Mouse (Mus musculus): ENCODE data around the gene Xkr7. TPM values are rescaled to one million over a fixed set of nuclear protein-coding genes. Genes with fewer than 3 reads are reported as not detected.
A peak's percentile ranks its signal among the peaks of the same experiment; 100 is the strongest.

Gene Xkr7
- total and polyA plus RNA-seq, 2 experiments, result not detected

- no peaks in the 10 kb centered on the region for H3K27me3 ChIP-seq (ENCODE audit: control insufficient read depth, insufficient read depth, low read length)
- H3K27ac ChIP-seq (replicated peaks; ENCODE audit: insufficient read depth, low read depth, low read length), result no peak overlapping the region
- H3K79me2 ChIP-seq (ENCODE audit: control insufficient read depth, insufficient read depth, low read length), result no peaks in the 10 kb centered on the region
- H3K4me3 ChIP-seq (ENCODE audit: insufficient read depth, low read depth, low read length), result no peak overlapping the region
- H3K9ac ChIP-seq (ENCODE audit: low read depth, low read length), result no peak overlapping the region
- TF ChIP-seq CTCF (IDR thresholded peaks at IDR 0.05; ENCODE audit: low read depth, low read length) (no peak), POLR2A (IDR thresholded peaks at IDR 0.05; ENCODE audit: extremely low read depth, insufficient read depth, low read length) (no peak)
- H3K36me3 ChIP-seq (ENCODE audit: control insufficient read depth, insufficient read depth, low read length), result no peaks in the 10 kb centered on the region
- no peak for DNase-seq (ENCODE audit: extremely low read depth, low read depth, low spot score)
- 64% methylated on average over 3 of the region's 3 CpGs for WGBS
- no peaks in the 10 kb centered on the region for H3K4me1 ChIP-seq (ENCODE audit: control insufficient read depth, insufficient read depth, low read length)
These were observed 12.2 kb downstream of the Xkr7 start for GRCm38 (mm10) chr2:153043886-153044285.

GRCm38 (mm10) chr2:153045884-153046299 lies 14.2 kb downstream of the Xkr7 start:
- no peaks in the 10 kb centered on the region for H3K79me2 ChIP-seq (ENCODE audit: control insufficient read depth, insufficient read depth, low read length)
- no peaks in the 10 kb centered on the region for H3K27me3 ChIP-seq (ENCODE audit: control insufficient read depth, insufficient read depth, low read length)
- H3K9ac ChIP-seq (ENCODE audit: low read depth, low read length), result no peak overlapping the region
- 54% methylated on average over 8 of the region's 8 CpGs for WGBS
- H3K27ac ChIP-seq (replicated peaks; ENCODE audit: insufficient read depth, low read depth, low read length), result no peak overlapping the region
- no peak for DNase-seq (ENCODE audit: extremely low read depth, low read depth, low spot score)
- no peaks in the 10 kb centered on the region for H3K4me1 ChIP-seq (ENCODE audit: control insufficient read depth, insufficient read depth, low read length)
- H3K36me3 ChIP-seq (ENCODE audit: control insufficient read depth, insufficient read depth, low read length), result no peaks in the 10 kb centered on the region
- TF ChIP-seq POLR2A (IDR thresholded peaks at IDR 0.05; ENCODE audit: extremely low read depth, insufficient read depth, low read length) (no peak), CTCF (IDR thresholded peaks at IDR 0.05; ENCODE audit: low read depth, low read length) (no peak)
- no peak overlapping the region for H3K4me3 ChIP-seq (ENCODE audit: insufficient read depth, low read depth, low read length)

GRCm38 (mm10) chr2:153047828-153048465 lies 16.3 kb downstream of the Xkr7 start:
- WGBS, result 39% methylated on average over 17 of the region's 17 CpGs
- TF ChIP-seq CTCF (IDR thresholded peaks at IDR 0.05; ENCODE audit: low read depth, low read length) (peak; percentile 85), POLR2A (IDR thresholded peaks at IDR 0.05; ENCODE audit: extremely low read depth, insufficient read depth, low read length) (no peak)
- Histone ChIP-seq H3K4me1 (ENCODE audit: control insufficient read depth, insufficient read depth, low read length) (no peaks in the 10 kb centered on the region), H3K27ac (replicated peaks; ENCODE audit: insufficient read depth, low read depth, low read length) (no peak overlapping the region), H3K27me3 (ENCODE audit: control insufficient read depth, insufficient read depth, low read length) (no peaks in the 10 kb centered on the region; the same call in none of the 2 replicates), H3K36me3 (ENCODE audit: control insufficient read depth, insufficient read depth, low read length) (no peaks in the 10 kb centered on the region), H3K79me2 (ENCODE audit: control insufficient read depth, insufficient read depth, low read length) (no peaks in the 10 kb centered on the region), H3K9ac (ENCODE audit: low read depth, low read length) (no peak overlapping the region), H3K4me3 (ENCODE audit: insufficient read depth, low read depth, low read length) (no peak overlapping the region)
- peak; percentile 8 for DNase-seq (ENCODE audit: extremely low read depth, low read depth, low spot score)

GRCm38 (mm10) chr2:153049288-153049996 lies 17.8 kb downstream of the Xkr7 start:
- WGBS, result 44% methylated on average over 9 of the region's 9 CpGs

GRCm38 (mm10) chr2:153049997-153050358 lies 18.3 kb downstream of the Xkr7 start:
- Histone ChIP-seq H3K36me3 (ENCODE audit: control insufficient read depth, insufficient read depth, low read length) (no peaks in the 10 kb centered on the region), H3K27me3 (ENCODE audit: control insufficient read depth, insufficient read depth, low read length) (peaks cover 3% of the 10 kb centered on the region), H3K79me2 (ENCODE audit: control insufficient read depth, insufficient read depth, low read length) (no peaks in the 10 kb centered on the region), H3K27ac (replicated peaks; ENCODE audit: insufficient read depth, low read depth, low read length) (no peak overlapping the region), H3K4me3 (ENCODE audit: insufficient read depth, low read depth, low read length) (no peak overlapping the region), H3K9ac (ENCODE audit: low read depth, low read length) (no peak overlapping the region), H3K4me1 (ENCODE audit: control insufficient read depth, insufficient read depth, low read length) (no peaks in the 10 kb centered on the region)
- no peak for DNase-seq (ENCODE audit: extremely low read depth, low read depth, low spot score)
- WGBS, result 72% methylated on average over 4 of the region's 4 CpGs
- TF ChIP-seq CTCF (IDR thresholded peaks at IDR 0.05; ENCODE audit: low read depth, low read length), result no peak
- no peak for TF ChIP-seq POLR2A (IDR thresholded peaks at IDR 0.05; ENCODE audit: extremely low read depth, insufficient read depth, low read length)

More at GRCm38 (mm10) chr2:153049288-153049996, 17.8 kb downstream of the Xkr7 start:
- H3K27me3 ChIP-seq (ENCODE audit: control insufficient read depth, insufficient read depth, low read length), result peaks cover 3% of the 10 kb centered on the region
- no peaks in the 10 kb centered on the region for H3K79me2 ChIP-seq (ENCODE audit: control insufficient read depth, insufficient read depth, low read length)
- no peak for TF ChIP-seq CTCF (IDR thresholded peaks at IDR 0.05; ENCODE audit: low read depth, low read length)
- TF ChIP-seq POLR2A (IDR thresholded peaks at IDR 0.05; ENCODE audit: extremely low read depth, insufficient read depth, low read length), result no peak
- no peak overlapping the region for H3K9ac ChIP-seq (ENCODE audit: low read depth, low read length)
- H3K4me3 ChIP-seq (ENCODE audit: insufficient read depth, low read depth, low read length), result no peak overlapping the region
- H3K27ac ChIP-seq (replicated peaks; ENCODE audit: insufficient read depth, low read depth, low read length), result no peak overlapping the region
- H3K4me1 ChIP-seq (ENCODE audit: control insufficient read depth, insufficient read depth, low read length), result no peaks in the 10 kb centered on the region
- no peak for DNase-seq (ENCODE audit: extremely low read depth, low read depth, low spot score)
- no peaks in the 10 kb centered on the region for H3K36me3 ChIP-seq (ENCODE audit: control insufficient read depth, insufficient read depth, low read length)

GRCm38 (mm10) chr2:153051095-153051494 lies 19.4 kb downstream of the Xkr7 start:
- WGBS, result 71% methylated on average over 6 of the region's 6 CpGs
- Histone ChIP-seq H3K27me3 (ENCODE audit: control insufficient read depth, insufficient read depth, low read length) (peaks cover 3% of the 10 kb centered on the region), H3K9ac (ENCODE audit: low read depth, low read length) (no peak overlapping the region), H3K36me3 (ENCODE audit: control insufficient read depth, insufficient read depth, low read length) (no peaks in the 10 kb centered on the region), H3K4me1 (ENCODE audit: control insufficient read depth, insufficient read depth, low read length) (no peaks in the 10 kb centered on the region), H3K27ac (replicated peaks; ENCODE audit: insufficient read depth, low read depth, low read length) (no peak overlapping the region), H3K79me2 (ENCODE audit: control insufficient read depth, insufficient read depth, low read length) (no peaks in the 10 kb centered on the region), H3K4me3 (ENCODE audit: insufficient read depth, low read depth, low read length) (no peak overlapping the region)
- no peak for TF ChIP-seq CTCF (IDR thresholded peaks at IDR 0.05; ENCODE audit: low read depth, low read length)
- no peak for DNase-seq (ENCODE audit: extremely low read depth, low read depth, low spot score)
